Mouse (Mus musculus) hindbrain, embryonic 11.5 days (tissue): ENCODE measurements around the gene 4930449I24Rik. TPM values are rescaled to one million over a fixed set of nuclear protein-coding genes. Genes with fewer than 3 reads are reported as not detected.
"Not testable (repeated sequence)": the region's sequence is repeated elsewhere in the genome, so short reads cannot be mapped to it uniquely, and the experiment has no call there.

Source experiments
- ATAC-seq: fragments of 200-750 bp; cut with Nextera tagmentation; 2 replicates; pipeline ENCODE4 v1.8.0; 2017; ENCODE audit warnings: mild to moderate bottlenecking, moderate TSS enrichment, moderate library complexity; ENCODE audit not compliant: low FRiP score
- DNase-seq: peaks from one replicate; pipeline ENCODE4 v3.0.0-alpha.2; 2015; ENCODE audit warnings: low spot score
- H3K27ac ChIP-seq: fragments of 300-500 bp; sonication (generic); 2 replicates; pipeline ENCODE4 v1.5.1; 2014; ENCODE audit warnings: mild to moderate bottlenecking, low read depth, low read length
- H3K27me3 ChIP-seq: fragments of 300-500 bp; sonication (generic); 2 replicates; pipeline ENCODE4 v1.6.1; 2014; ENCODE audit warnings: mild to moderate bottlenecking, low read length, moderate library complexity, mixed read lengths; ENCODE audit not compliant: control insufficient read depth, insufficient read depth
- H3K36me3 ChIP-seq: fragments of 300-500 bp; sonication (generic); 2 replicates; pipeline ENCODE4 v1.6.1; 2014; ENCODE audit warnings: mild to moderate bottlenecking, low read length, moderate library complexity, mixed read lengths; ENCODE audit not compliant: control insufficient read depth, insufficient read depth
- H3K4me1 ChIP-seq: fragments of 300-500 bp; sonication (generic); replicated peaks from 2 replicates; pipeline ENCODE4 v1.6.1; 2014; ENCODE audit warnings: low read length, mixed read lengths; ENCODE audit not compliant: control insufficient read depth, insufficient read depth
- H3K4me2 ChIP-seq: fragments of 300-500 bp; sonication (generic); replicated peaks from 2 replicates; pipeline ENCODE4 v1.6.1; 2014; ENCODE audit warnings: mild to moderate bottlenecking, low read depth, low read length
- H3K4me3 ChIP-seq: fragments of 300-500 bp; sonication (generic); 2 replicates; pipeline ENCODE4 v1.5.1; 2014; ENCODE audit warnings: low read depth, low read length
- H3K9ac ChIP-seq: fragments of 300-500 bp; sonication (generic); 2 replicates; pipeline ENCODE4 v1.6.1; 2014; ENCODE audit warnings: low read depth, low read length
- H3K9me3 ChIP-seq: fragments of 300-500 bp; sonication (generic); 2 replicates; pipeline ENCODE4 v1.6.1; 2016; ENCODE audit warnings: low read length; ENCODE audit not compliant: control insufficient read depth
- WGBS: fragments of 180-500 bp; shearing (Covaris S2); extraction: QIAGEN DNeasy Blood & Tissue Kit; methylation state at CpG from one replicate; pipeline ENCODE4 v1.1.7; 2014; 5-methylcytosine and 5-hydroxymethylcytosine counted together
- polyA plus RNA-seq: library from polyadenylated mRNA; unstranded; fragments of >200 nt; fragmentation: Nextera tagmentation; extraction: Ambion mirVana; gene quantifications from 2 replicates; pipeline ENCODE4 v1.2.1, GENCODE M21; 2014

4930449I24Rik gene
- polyA plus RNA-seq = not detected in 2 replicates

GRCm38 (mm10) chr5:146502099-146502498 lies at the start of gene 4930449I24Rik:
TSS of gene 4930449I24Rik (plus strand) at chr5:146502399.
- not testable (repeated sequence) for H3K36me3 ChIP-seq, H3K4me3 ChIP-seq, ATAC-seq, H3K27me3 ChIP-seq, H3K9ac ChIP-seq, H3K27ac ChIP-seq, H3K4me2 ChIP-seq, H3K4me1 ChIP-seq, H3K9me3 ChIP-seq, DNase-seq
- WGBS = no CpG with 5 or more reads among the region's 5 CpGs

GRCm38 (mm10) chr5:146453556-146453955 lies 48.6 kb upstream of the 4930449I24Rik start:
- WGBS = 92% methylated on average over 6 of the region's 6 CpGs
- H3K36me3 ChIP-seq = 0 out of 2 replicates have a peak, but pooled peaks cover 4% of the 10 kb centered on the region
- DNase-seq (no peak), ATAC-seq (no peak)
- H3K27me3 ChIP-seq = no peaks in the 10 kb centered on the region
- no peaks in the 10 kb centered on the region for H3K9me3 ChIP-seq
- H3K4me1 ChIP-seq = no peaks in the 10 kb centered on the region
- no peak overlapping the region for H3K9ac ChIP-seq
- H3K4me3 ChIP-seq = no peak overlapping the region
- H3K27ac ChIP-seq = no peak overlapping the region
- H3K4me2 ChIP-seq = no peak overlapping the region

GRCm38 (mm10) chr5:146461612-146462011 lies 40.6 kb upstream of the 4930449I24Rik start:
- H3K9ac ChIP-seq = no peak overlapping the region

GRCm38 (mm10) chr5:146466663-146467062 lies 35.5 kb upstream of the 4930449I24Rik start:
- ATAC-seq (no peak), DNase-seq (no peak)
- H3K4me2 ChIP-seq = no peak overlapping the region
- no peaks in the 10 kb centered on the region for H3K9me3 ChIP-seq
- 94% methylated on average over 19 of the region's 19 CpGs for WGBS
- H3K36me3 ChIP-seq = no peaks in the 10 kb centered on the region
- no peak overlapping the region for H3K27ac ChIP-seq
- H3K9ac ChIP-seq = no peak overlapping the region
- H3K4me1 ChIP-seq = no peaks in the 10 kb centered on the region
- H3K4me3 ChIP-seq = no peak overlapping the region
- H3K27me3 ChIP-seq = no peaks in the 10 kb centered on the region

More at GRCm38 (mm10) chr5:146461612-146462011, 40.6 kb upstream of the 4930449I24Rik start:
- WGBS = 85% methylated on average over 8 of the region's 8 CpGs
- Histone ChIP-seq H3K27ac (no peak overlapping the region), H3K36me3 (no peaks in the 10 kb centered on the region), H3K27me3 (no peaks in the 10 kb centered on the region), H3K4me2 (no peak overlapping the region), H3K4me3 (no peak overlapping the region), H3K9me3 (no peaks in the 10 kb centered on the region), H3K4me1 (no peaks in the 10 kb centered on the region)
- DNase-seq (no peak), ATAC-seq (no peak)

GRCm38 (mm10) chr5:146468311-146468710 lies 33.9 kb upstream of the 4930449I24Rik start:
- WGBS = 94% methylated on average over 9 of the region's 9 CpGs
- Histone ChIP-seq H3K4me1 (no peaks in the 10 kb centered on the region), H3K9ac (no peak overlapping the region), H3K4me2 (no peak overlapping the region), H3K27ac (no peak overlapping the region), H3K36me3 (no peaks in the 10 kb centered on the region), H3K9me3 (no peaks in the 10 kb centered on the region), H3K4me3 (no peak overlapping the region), H3K27me3 (no peaks in the 10 kb centered on the region)
- DNase-seq = no peak
- no peak for ATAC-seq

- no peak for ATAC-seq
- DNase-seq = no peak
- 89% methylated on average over 9 of the region's 9 CpGs for WGBS
- Histone ChIP-seq H3K36me3 (no peaks in the 10 kb centered on the region), H3K27ac (no peak overlapping the region), H3K9ac (no peak overlapping the region), H3K4me3 (no peak overlapping the region), H3K9me3 (no peaks in the 10 kb centered on the region), H3K4me2 (no peak overlapping the region), H3K4me1 (no peaks in the 10 kb centered on the region), H3K27me3 (no peaks in the 10 kb centered on the region)
Measured at GRCm38 (mm10) chr5:146470821-146471220, 31.4 kb upstream of the 4930449I24Rik start.

GRCm38 (mm10) chr5:146471311-146471710 lies 30.9 kb upstream of the 4930449I24Rik start:
- Histone ChIP-seq H3K4me1 (no peaks in the 10 kb centered on the region), H3K4me2 (no peak overlapping the region), H3K27ac (no peak overlapping the region), H3K9me3 (no peaks in the 10 kb centered on the region), H3K9ac (no peak overlapping the region), H3K4me3 (no peak overlapping the region), H3K27me3 (no peaks in the 10 kb centered on the region), H3K36me3 (no peaks in the 10 kb centered on the region)
- DNase-seq = no peak
- ATAC-seq = no peak
- WGBS = 93% methylated on average over 5 of the region's 5 CpGs

GRCm38 (mm10) chr5:146471821-146472220 lies 30.4 kb upstream of the 4930449I24Rik start:
- Histone ChIP-seq H3K9me3 (no peaks in the 10 kb centered on the region), H3K4me1 (no peaks in the 10 kb centered on the region), H3K9ac (no peak overlapping the region), H3K27me3 (no peaks in the 10 kb centered on the region), H3K4me2 (no peak overlapping the region), H3K36me3 (no peaks in the 10 kb centered on the region), H3K27ac (no peak overlapping the region), H3K4me3 (no peak overlapping the region)
- no peak for ATAC-seq
- no peak for DNase-seq
- 95% methylated on average over 12 of the region's 12 CpGs for WGBS

- DNase-seq = peak; percentile 8
- 12% methylated on average over 4 of the region's 4 CpGs for WGBS
- not testable (repeated sequence) for H3K9me3 ChIP-seq, H3K27me3 ChIP-seq, H3K4me3 ChIP-seq, ATAC-seq, H3K36me3 ChIP-seq, H3K9ac ChIP-seq, H3K4me1 ChIP-seq, H3K27ac ChIP-seq, H3K4me2 ChIP-seq
Measured at GRCm38 (mm10) chr5:146479564-146479963, 22.6 kb upstream of the 4930449I24Rik start.
